Mouse (Mus musculus): ENCODE data around the gene Gm5475. TPM values are rescaled to one million over a fixed set of nuclear protein-coding genes. Genes with fewer than 3 reads are reported as not detected.

Gm5475 gene
- total RNA-seq, 2 experiments from 2014 or later: not detected

- Histone ChIP-seq H3K27ac (no peak overlapping the region), H3K4me3 (no peak overlapping the region)
- peak; percentile 57 for TF ChIP-seq CTCF (conservative IDR thresholded peaks at IDR 0.05)
- no peak for DNase-seq (ENCODE audit: low spot score in 2 of 2)
Measured at GRCm38 (mm10) chr15:100465432-100465831, 43.5 kb downstream of the Gm5475 start.

- H3K27ac ChIP-seq: 0 out of 2 replicates have a peak overlapping the region, but pooled peaks have one; percentile 5
- H3K4me3 ChIP-seq: peak overlapping the region; percentile 88
- TF ChIP-seq CTCF (conservative IDR thresholded peaks at IDR 0.05): no peak
- no peak for DNase-seq (ENCODE audit: low spot score in 2 of 2)
Measured at GRCm38 (mm10) chr15:100467738-100468137, 45.8 kb downstream of the Gm5475 start.

- TF ChIP-seq CTCF (conservative IDR thresholded peaks at IDR 0.05): peak; percentile 94
- H3K27ac ChIP-seq: peak within 1 kb of the TSS; percentile 98
Measured at GRCm38 (mm10) chr15:100468295-100469188, 46.6 kb downstream of the Gm5475 start, which contains the start of gene Letmd1. TSS of gene Letmd1 (plus strand) at chr15:100469023.

GRCm38 (mm10) chr15:100469189-100469545 is 47.2 kb downstream of the Gm5475 start:
- peak overlapping the region; percentile 98 for H3K27ac ChIP-seq
- H3K4me3 ChIP-seq: peak overlapping the region; percentile 88
- DNase-seq (ENCODE audit: low spot score in 2 of 2): no peak
- TF ChIP-seq CTCF (conservative IDR thresholded peaks at IDR 0.05): no peak

More at GRCm38 (mm10) chr15:100468295-100469188, 46.6 kb downstream of the Gm5475 start, which contains the start of gene Letmd1:
- peak; percentile 90 to 93 for DNase-seq (ENCODE audit: low spot score in 2 of 2)
- H3K4me3 ChIP-seq: peak within 1 kb of the TSS; percentile 88

GRCm38 (mm10) chr15:100470037-100470436 is 48.1 kb downstream of the Gm5475 start:
- Histone ChIP-seq H3K27ac (no peak overlapping the region), H3K4me3 (peak overlapping the region; percentile 88)
- no peak for DNase-seq (ENCODE audit: low spot score in 2 of 2)
- TF ChIP-seq CTCF (conservative IDR thresholded peaks at IDR 0.05): no peak

- Histone ChIP-seq H3K4me3 (no peak overlapping the region), H3K27ac (no peak overlapping the region)
- no peak for TF ChIP-seq CTCF (conservative IDR thresholded peaks at IDR 0.05)
- no peak for DNase-seq (ENCODE audit: low spot score in 2 of 2)
Measured at GRCm38 (mm10) chr15:100473926-100474503, 52.1 kb downstream of the Gm5475 start.

Other genes starting within 250 kb of the Gm5475 start
- 10 to 100 TPM; 22.5 to 24.2 TPM for gene Atf1, start 194.3 kb upstream of the Gm5475 start, total RNA-seq (2021)
- gene Tmprss12, start 141.3 kb upstream of the Gm5475 start, total RNA-seq (2021): not detected
- gene Mettl7a1, start 118.0 kb upstream of the Gm5475 start, total RNA-seq (2021): 10 to 100 TPM; 31.5 to 36.8 TPM
- under 1 TPM; 0.33 to 0.37 TPM for gene Mettl7a3, start 87.2 kb upstream of the Gm5475 start, total RNA-seq (2021)
- gene Methig1, start 69.0 kb upstream of the Gm5475 start, total RNA-seq (2021): not detected
- under 1 TPM in 1 of 2 experiments, not detected in 1; 0.72 TPM for gene Mettl7a2, start 68.9 kb upstream of the Gm5475 start, total RNA-seq (2021)
- gene Higd1c, start 57.6 kb upstream of the Gm5475 start, total RNA-seq (2021): not detected
- 10 to 100 TPM; 62.0 to 67.5 TPM for gene Slc11a2, start 2.9 kb downstream of the Gm5475 start, total RNA-seq (2021)
- gene Letmd1, start 46.9 kb downstream of the Gm5475 start, total RNA-seq (2021): 10 to 100 TPM; 57.1 to 62.9 TPM
- gene Csrnp2, start 73.3 kb downstream of the Gm5475 start, total RNA-seq (2021): 10 to 100 TPM; 23.3 to 23.9 TPM
- gene Tfcp2, start 129.9 kb downstream of the Gm5475 start, total RNA-seq (2021): 10 to 100 TPM; 29.3 to 31.0 TPM
- gene Pou6f1, start 177.8 kb downstream of the Gm5475 start, total RNA-seq (2021): 100 to 1,000 TPM; 106 to 107 TPM
- gene Dazap2, start 193.2 kb downstream of the Gm5475 start, total RNA-seq (2021): 100 to 1,000 TPM; 112 to 113 TPM
- 1 to 10 TPM; 1.1 to 1.7 TPM for gene Smagp, start 214.8 kb downstream of the Gm5475 start, total RNA-seq (2021)
- gene Bin2, start 247.4 kb downstream of the Gm5475 start, total RNA-seq (2021): 1 to 10 TPM; 5.3 to 5.6 TPM

Data from layer of hippocampus, adult 2 months (tissue).